Mouse (Mus musculus): ENCODE measurements around the gene Gm12216. TPM values are rescaled to one million over a fixed set of nuclear protein-coding genes. Genes with fewer than 3 reads are reported as not detected.
"Not testable (repeated sequence)": the region's sequence is repeated elsewhere in the genome, so short reads cannot be mapped to it uniquely, and the experiment has no call there.

Gene Gm12216
- polyA plus RNA-seq, 1 experiment from 2014 or later, result 0.65 TPM

DNA sequence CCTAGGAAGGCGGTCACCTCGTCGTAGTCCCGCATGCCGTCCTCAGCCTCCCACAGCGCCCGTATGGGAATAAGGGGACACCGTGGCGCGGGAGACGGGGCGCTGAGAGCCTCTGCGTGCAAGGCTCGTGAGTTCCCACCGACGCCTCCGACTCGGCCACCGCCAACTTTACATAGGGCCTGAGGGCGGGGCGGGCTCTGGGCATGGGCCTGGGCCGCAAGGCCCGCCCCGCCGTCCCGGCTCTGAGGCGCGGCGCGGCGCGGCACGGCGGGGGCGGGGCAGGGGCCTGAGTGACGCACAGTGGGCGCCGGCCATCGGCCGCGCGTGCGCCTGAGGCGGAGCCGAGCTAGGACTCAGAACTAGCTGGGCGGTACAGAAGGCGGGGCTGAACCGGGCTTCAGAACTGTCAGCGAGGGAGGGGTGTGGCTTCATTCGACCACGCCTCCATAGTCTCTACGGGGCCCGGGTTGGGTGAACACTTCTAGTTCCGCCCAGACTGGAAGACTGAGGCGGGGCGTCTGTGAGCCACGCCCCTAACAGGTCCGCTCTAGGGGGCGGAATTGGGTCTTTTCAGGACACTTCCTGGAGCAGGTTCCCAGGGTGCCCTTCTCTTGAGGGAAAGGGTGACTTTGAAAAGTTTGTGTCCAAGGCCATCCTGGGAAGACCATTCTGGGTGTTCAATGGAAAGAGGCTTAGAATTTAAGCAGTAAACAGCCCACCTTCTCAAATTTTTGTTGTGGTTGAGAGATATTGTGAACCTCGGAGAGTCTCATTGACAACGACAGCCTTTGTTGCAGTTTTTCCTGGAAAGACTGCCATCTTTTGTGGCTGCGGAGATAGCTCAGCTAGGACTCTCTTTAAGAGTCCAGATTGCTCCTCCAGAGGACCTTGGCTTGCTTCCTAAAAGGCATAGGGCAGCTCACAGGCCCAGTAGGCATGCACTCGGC, 32.7 kb upstream of the Gm12216 start, which contains the start of gene Slc22a5:
Gene Slc22a5, minus strand, starts transcription at position 156 of the 947 bp plus-strand sequence.
- Histone ChIP-seq H3K36me3 (no peaks in the 10 kb centered on the region), H3K4me1 (replicated peaks) (peaks cover 4% of the 10 kb centered on the region; the same call in 1 of the 2 replicates), H3K27ac (no peak within 1 kb of the TSS), H3K4me2 (peak within 1 kb of the TSS; percentile 90), H3K4me3 (replicated peaks) (peak within 1 kb of the TSS; percentile 64), H3K9ac (replicated peaks) (peak within 1 kb of the TSS; percentile 73), H3K27me3 (no peaks in the 10 kb centered on the region), H3K9me3 (no peaks in the 10 kb centered on the region)
- WGBS, result 4% methylated on average over 62 of the region's 63 CpGs
- peak; percentile 97 for ATAC-seq (ENCODE audit: insufficient number of reproducible peaks, insufficient read depth, low FRiP score, low TSS enrichment, low read depth)

DNA sequence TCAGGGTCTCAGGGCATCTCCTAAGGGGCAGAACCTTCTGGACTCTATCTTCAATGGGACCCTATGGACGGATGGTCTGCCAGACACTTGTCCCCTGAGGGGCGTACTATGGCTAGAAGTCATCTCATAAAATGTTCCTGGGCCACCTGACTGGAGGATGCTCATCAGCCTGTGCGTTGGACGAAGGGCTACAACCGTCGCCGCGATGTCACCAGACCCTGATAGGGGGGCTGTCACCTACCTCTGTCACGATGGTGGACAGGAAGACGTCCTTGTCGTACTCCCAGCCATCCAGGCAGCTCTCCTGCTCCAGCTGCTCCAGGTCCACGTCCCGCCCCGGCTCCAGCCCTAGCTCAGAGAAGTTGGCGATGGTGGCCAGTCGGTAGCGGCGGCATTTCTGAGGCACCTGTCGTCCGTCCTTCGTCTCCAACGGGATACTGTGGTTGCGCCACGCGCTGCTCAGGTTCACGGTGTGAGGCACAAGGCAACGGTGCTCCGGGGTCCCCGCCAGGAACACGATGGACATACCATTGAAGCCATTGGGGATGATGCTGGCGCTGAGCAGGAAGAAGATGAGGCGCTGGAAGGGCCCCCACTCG, 31.9 kb upstream of the Gm12216 start:
- H3K4me3 ChIP-seq (replicated peaks), result peak overlapping the region; percentile 64
- peak overlapping the region; percentile 90 for H3K4me2 ChIP-seq
- H3K9me3 ChIP-seq, result no peaks in the 10 kb centered on the region
- peaks cover 4% of the 10 kb centered on the region; the same call in 1 of the 2 replicates for H3K4me1 ChIP-seq (replicated peaks)
- H3K27ac ChIP-seq, result no peak overlapping the region
- no peaks in the 10 kb centered on the region for H3K27me3 ChIP-seq
- 4% methylated on average over 33 of the region's 33 CpGs for WGBS
- H3K36me3 ChIP-seq, result peaks cover 4% of the 10 kb centered on the region; the same call in 1 of the 2 replicates
- no peak for ATAC-seq (ENCODE audit: insufficient number of reproducible peaks, insufficient read depth, low FRiP score, low TSS enrichment, low read depth)
- peak overlapping the region; percentile 73 for H3K9ac ChIP-seq (replicated peaks)

DNA sequence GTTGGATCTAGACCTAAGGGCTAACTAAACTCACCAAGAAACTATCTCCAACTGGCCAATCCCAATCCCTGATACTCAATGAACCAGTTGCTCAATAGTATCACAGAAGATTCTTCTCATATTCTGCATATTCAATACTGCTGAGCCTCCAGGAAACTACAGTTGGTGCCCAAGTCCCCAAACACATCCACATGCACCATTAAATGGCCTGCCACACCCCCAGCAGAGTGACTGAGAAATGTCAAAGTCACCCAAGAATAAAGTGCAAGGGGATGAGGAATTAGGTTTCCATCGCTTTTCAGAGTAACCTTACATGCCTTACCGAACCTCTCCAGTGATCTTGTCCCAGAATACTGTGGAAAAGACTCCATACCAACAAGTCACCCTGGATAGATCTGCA, 31.2 kb upstream of the Gm12216 start:
- H3K36me3 ChIP-seq, result peaks cover 4% of the 10 kb centered on the region; the same call in 1 of the 2 replicates
- peak overlapping the region; percentile 64; the same call in 1 of the 2 replicates for H3K4me3 ChIP-seq (replicated peaks)
- 84% methylated on average over 2 of the region's 2 CpGs for WGBS
- H3K9ac ChIP-seq (replicated peaks), result no peak overlapping the region
- no peak overlapping the region for H3K27ac ChIP-seq
- H3K9me3 ChIP-seq, result no peaks in the 10 kb centered on the region
- H3K4me2 ChIP-seq, result peak overlapping the region; percentile 90; the same call in 1 of the 2 replicates
- no peak for ATAC-seq (ENCODE audit: insufficient number of reproducible peaks, insufficient read depth, low FRiP score, low TSS enrichment, low read depth)
- H3K4me1 ChIP-seq (replicated peaks), result peaks cover 4% of the 10 kb centered on the region; the same call in 1 of the 2 replicates
- no peaks in the 10 kb centered on the region for H3K27me3 ChIP-seq

DNA sequence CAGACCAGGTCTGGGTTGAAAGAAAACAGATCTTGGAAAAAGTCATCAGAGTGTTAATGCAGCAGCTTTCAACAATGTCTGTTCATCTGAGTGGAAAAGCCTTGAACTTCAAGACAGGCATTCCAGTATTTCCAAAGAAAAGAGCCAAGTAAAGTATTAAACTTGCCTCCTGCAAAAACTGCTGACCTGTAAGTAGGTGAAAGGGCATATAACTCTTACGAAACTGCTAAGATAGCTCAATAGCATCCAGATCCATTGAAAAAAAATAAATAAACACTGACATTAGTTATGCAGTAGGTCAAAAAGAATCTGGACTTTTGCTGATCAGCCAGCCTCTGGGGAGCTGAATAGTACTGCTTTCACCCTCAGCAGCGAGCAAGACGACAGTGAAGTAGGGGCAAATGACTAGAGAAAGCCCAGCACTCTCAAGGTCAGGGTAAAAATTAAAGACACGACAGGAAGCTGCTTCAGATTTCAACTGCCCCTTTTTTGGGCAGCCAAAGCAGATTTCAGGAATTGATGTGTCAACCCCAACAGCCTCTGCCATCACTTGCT, 30.1 kb upstream of the Gm12216 start:
- Histone ChIP-seq H3K4me3 (replicated peaks) (no peak overlapping the region), H3K27ac (no peak overlapping the region), H3K9ac (replicated peaks) (no peak overlapping the region), H3K4me2 (no peak overlapping the region), H3K36me3 (peaks cover 4% of the 10 kb centered on the region; the same call in 1 of the 2 replicates), H3K9me3 (no peaks in the 10 kb centered on the region), H3K27me3 (no peaks in the 10 kb centered on the region), H3K4me1 (replicated peaks) (peaks cover 4% of the 10 kb centered on the region; the same call in 1 of the 2 replicates)
- no peak for ATAC-seq (ENCODE audit: insufficient number of reproducible peaks, insufficient read depth, low FRiP score, low TSS enrichment, low read depth)
- 61% methylated on average over 4 of the region's 4 CpGs for WGBS

DNA sequence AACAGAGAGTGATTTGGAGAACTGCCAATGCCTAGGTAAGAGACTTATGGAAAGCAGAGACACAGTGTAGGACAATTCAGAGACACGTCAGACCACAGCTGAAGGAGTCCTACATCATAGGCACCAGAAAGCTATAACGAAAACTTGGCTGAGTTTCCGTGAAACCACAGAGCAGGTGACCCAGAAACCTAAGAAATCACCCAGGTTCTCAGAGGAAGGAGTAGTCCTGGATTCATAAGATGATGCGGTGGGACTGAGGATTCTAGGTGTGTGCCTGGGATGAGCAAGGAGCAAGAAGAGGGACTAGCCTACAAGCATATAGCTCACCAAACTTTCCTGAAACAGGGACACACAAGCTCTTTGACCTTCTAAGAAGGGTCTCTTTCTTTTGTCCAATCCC, 29.2 kb upstream of the Gm12216 start:
- no peak overlapping the region for H3K4me2 ChIP-seq
- 84% methylated on average over 4 of the region's 4 CpGs for WGBS
- H3K4me3 ChIP-seq (replicated peaks), result no peak overlapping the region
- no peaks in the 10 kb centered on the region for H3K27me3 ChIP-seq
- H3K27ac ChIP-seq, result no peak overlapping the region
- H3K4me1 ChIP-seq (replicated peaks), result peaks cover 4% of the 10 kb centered on the region; the same call in 1 of the 2 replicates
- ATAC-seq (ENCODE audit: insufficient number of reproducible peaks, insufficient read depth, low FRiP score, low TSS enrichment, low read depth), result no peak
- H3K36me3 ChIP-seq, result peaks cover 4% of the 10 kb centered on the region; the same call in 1 of the 2 replicates
- H3K9ac ChIP-seq (replicated peaks), result no peak overlapping the region
- no peaks in the 10 kb centered on the region for H3K9me3 ChIP-seq

DNA sequence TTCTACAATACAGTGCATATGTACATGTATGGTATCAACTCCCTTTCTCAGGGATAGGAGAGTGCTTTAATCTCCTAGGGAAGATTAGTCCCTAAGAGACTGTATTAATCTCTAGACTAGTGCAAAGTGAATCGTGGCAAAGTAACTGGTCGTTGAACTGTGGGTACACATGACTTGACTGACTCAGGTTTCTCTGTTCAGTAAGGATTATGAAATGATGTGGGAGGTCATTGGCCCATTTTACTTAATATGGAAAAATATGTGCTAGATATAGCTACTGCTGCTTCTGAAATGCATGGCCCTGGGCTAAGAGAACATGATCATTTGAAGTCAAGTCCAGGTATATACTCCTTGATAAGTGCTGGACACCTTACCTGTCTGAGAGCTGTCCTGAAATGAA, 24.2 kb upstream of the Gm12216 start:
- no peak overlapping the region for H3K4me3 ChIP-seq (replicated peaks)
- 90% methylated on average over 2 of the region's 2 CpGs for WGBS
- H3K9me3 ChIP-seq, result no peaks in the 10 kb centered on the region
- H3K27ac ChIP-seq, result no peak overlapping the region
- no peak overlapping the region for H3K9ac ChIP-seq (replicated peaks)
- no peak for ATAC-seq (ENCODE audit: insufficient number of reproducible peaks, insufficient read depth, low FRiP score, low TSS enrichment, low read depth)
- peaks cover 4% of the 10 kb centered on the region; the same call in 1 of the 2 replicates for H3K36me3 ChIP-seq
- no peaks in the 10 kb centered on the region for H3K4me1 ChIP-seq (replicated peaks)
- H3K4me2 ChIP-seq, result no peak overlapping the region
- H3K27me3 ChIP-seq, result no peaks in the 10 kb centered on the region

DNA sequence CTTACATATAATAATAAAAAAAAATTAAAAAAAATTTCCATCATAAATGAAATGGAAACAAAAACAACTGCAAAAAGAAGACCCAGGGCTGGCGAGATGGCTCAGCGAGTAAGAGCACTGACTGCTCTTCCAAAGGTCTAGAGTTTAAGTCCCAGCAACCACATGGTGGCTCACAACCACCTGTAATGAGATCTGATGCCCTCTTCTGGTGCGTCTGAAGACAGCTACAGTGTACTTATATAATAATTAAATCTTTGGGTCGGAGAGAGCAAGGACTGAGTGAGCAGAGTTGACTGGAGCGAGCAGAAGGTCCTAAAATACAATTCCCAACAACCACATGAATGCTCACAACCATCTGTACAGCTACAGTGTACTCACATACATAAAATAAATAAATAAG, 19.0 kb upstream of the Gm12216 start:
- H3K4me1 ChIP-seq (replicated peaks); H3K9ac ChIP-seq (replicated peaks); H3K36me3 ChIP-seq; ATAC-seq (ENCODE audit: insufficient number of reproducible peaks, insufficient read depth, low FRiP score, low TSS enrichment, low read depth); H3K27me3 ChIP-seq; H3K27ac ChIP-seq; H3K9me3 ChIP-seq; H3K4me3 ChIP-seq (replicated peaks); H3K4me2 ChIP-seq: not testable (repeated sequence)
- WGBS, result 85% methylated on average over 5 of the region's 5 CpGs

DNA sequence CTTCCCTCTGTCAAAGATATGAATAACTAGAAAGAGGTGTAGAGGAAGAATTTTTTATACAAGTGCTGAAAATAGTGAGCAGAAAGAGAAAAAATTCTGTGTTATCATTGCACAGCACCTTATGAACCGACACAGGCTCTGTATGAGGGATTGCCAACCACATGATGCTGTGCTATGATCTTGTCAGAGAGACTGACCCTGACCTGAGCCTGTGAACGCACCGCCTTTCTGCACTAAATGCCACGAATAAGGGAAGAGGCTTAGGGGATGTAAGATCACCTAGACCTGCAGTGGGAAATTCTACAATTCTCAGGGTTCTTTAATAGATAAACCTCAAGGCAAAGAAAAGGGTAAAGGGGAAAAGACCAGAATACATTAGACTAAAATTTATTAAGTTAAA, 17.4 kb upstream of the Gm12216 start:
- 87% methylated on average over 4 of the region's 4 CpGs for WGBS
- H3K4me3 ChIP-seq (replicated peaks), result no peak overlapping the region
- H3K9me3 ChIP-seq, result no peaks in the 10 kb centered on the region
- no peak overlapping the region for H3K27ac ChIP-seq
- H3K36me3 ChIP-seq, result peaks cover 10% of the 10 kb centered on the region; the same call in 1 of the 2 replicates
- H3K4me1 ChIP-seq (replicated peaks), result no peaks in the 10 kb centered on the region
- no peak overlapping the region for H3K4me2 ChIP-seq
- ATAC-seq (ENCODE audit: insufficient number of reproducible peaks, insufficient read depth, low FRiP score, low TSS enrichment, low read depth), result no peak
- H3K9ac ChIP-seq (replicated peaks), result no peak overlapping the region
- H3K27me3 ChIP-seq, result no peaks in the 10 kb centered on the region

DNA sequence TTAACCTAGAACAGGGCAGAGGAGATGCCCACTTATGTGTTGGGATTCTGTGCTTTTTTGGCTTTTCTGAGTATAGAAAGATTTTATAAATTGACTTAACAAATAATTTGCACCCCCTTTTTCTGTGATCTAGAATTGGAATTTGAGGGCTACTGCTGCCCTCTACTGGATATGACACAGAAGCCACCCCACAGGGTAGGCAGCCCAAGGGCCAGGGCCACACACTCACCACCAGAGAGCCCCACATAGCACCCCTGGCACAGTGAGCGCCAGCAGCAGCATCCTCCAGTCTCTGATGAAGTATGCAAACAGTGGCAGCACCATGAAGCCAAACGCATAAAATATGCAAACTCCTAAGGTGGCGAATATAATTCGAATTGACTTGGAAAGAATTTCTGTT, 15.7 kb upstream of the Gm12216 start:
- no peak overlapping the region for H3K4me2 ChIP-seq
- no peak overlapping the region for H3K4me3 ChIP-seq (replicated peaks)
- no peak overlapping the region for H3K9ac ChIP-seq (replicated peaks)
- H3K27me3 ChIP-seq, result no peaks in the 10 kb centered on the region
- no peak for ATAC-seq (ENCODE audit: insufficient number of reproducible peaks, insufficient read depth, low FRiP score, low TSS enrichment, low read depth)
- H3K9me3 ChIP-seq, result no peaks in the 10 kb centered on the region
- H3K36me3 ChIP-seq, result peaks cover 15% of the 10 kb centered on the region; the same call in 1 of the 2 replicates
- 71% methylated on average over 4 of the region's 4 CpGs for WGBS
- H3K27ac ChIP-seq, result no peak overlapping the region
- H3K4me1 ChIP-seq (replicated peaks), result no peaks in the 10 kb centered on the region

DNA sequence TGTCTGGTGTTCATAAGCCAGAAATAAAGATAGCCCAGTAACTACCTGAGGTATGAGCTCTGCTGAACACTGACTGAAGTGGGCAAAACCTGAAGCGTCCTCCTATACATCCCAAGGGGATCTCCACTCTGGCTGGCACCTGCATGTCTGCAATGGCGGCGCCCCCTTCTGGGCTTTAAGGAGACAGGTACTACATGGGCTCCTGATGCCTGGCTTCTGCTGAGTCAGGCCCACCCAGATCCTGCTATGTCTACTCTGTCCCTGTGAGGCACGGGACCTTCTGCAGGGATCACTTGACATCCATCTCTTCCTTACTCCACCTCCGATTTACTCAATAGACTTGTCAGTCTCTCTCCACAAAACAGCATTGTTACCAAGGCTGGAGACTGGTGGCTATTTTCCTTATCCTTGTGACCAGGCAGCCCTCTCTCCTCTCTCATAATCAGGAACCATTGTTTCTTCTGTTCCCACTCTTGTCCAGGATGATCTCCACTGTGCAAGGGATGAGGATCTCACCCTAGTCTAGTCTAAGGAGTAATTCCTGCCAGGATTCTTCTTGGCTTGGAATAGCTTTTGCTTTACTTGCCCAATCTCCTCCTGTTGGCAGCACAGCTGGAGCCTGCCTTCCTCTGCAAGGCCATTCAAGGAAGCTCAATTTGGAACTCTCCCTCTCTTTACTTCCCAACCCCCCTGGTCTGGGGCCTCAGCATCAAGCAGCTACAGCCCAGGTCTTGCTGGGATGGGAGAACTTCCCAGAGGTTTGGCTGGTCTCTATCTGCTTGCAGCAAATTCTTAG, 15.1 kb upstream of the Gm12216 start:
- ATAC-seq (ENCODE audit: insufficient number of reproducible peaks, insufficient read depth, low FRiP score, low TSS enrichment, low read depth), result not testable (repeated sequence)
- 72% methylated on average over 5 of the region's 5 CpGs for WGBS

More for the DNA sequence above, 15.1 kb upstream of the Gm12216 start:
- not testable (repeated sequence) for H3K27ac ChIP-seq; H3K9me3 ChIP-seq; H3K27me3 ChIP-seq; H3K4me2 ChIP-seq; H3K9ac ChIP-seq (replicated peaks); H3K4me1 ChIP-seq (replicated peaks); H3K4me3 ChIP-seq (replicated peaks)
- peaks cover 15% of the 10 kb centered on the region; the same call in 1 of the 2 replicates for H3K36me3 ChIP-seq

Data from limb, embryonic 12.5 days (tissue).